Comparison of ENCODE assay signal across 22 mouse cellular contexts in genomic region chr19:25283665-25284064, GRCm38 (mm10). TPM values are rescaled to one million over a fixed set of nuclear protein-coding genes. Genes with fewer than 3 reads are reported as not detected.
DNase-seq lines count a peak whose midpoint lies in the region; ATAC-seq and TF ChIP-seq lines count a peak whose summit lies in the region.
"Had no signal": no experiment of that assay in that cellular context is flagged by ENCODE, and none has a peak within 500 bp of the region (broad histone marks: within the 10 kb centered on the region; RNA-seq: fewer than 3 reads in every experiment).

No protein-coding gene starts in this region.

- no peaks in the 10 kb centered on the region for H3K27me3 ChIP-seq in intestine, embryonic 15.5 days (replicated peaks)
- no peaks in the 10 kb centered on the region for H3K27me3 ChIP-seq in intestine, embryonic 16.5 days (replicated peaks; ENCODE audit: control insufficient read depth, insufficient read depth, low read length)
- H3K27me3 ChIP-seq in intestine, postnatal 0 days (replicated peaks; ENCODE audit: control insufficient read depth, insufficient read depth, low read length): no peaks in the 10 kb centered on the region
- H3K27me3 ChIP-seq in limb, embryonic 10.5 days (ENCODE audit: low read depth, poor library complexity, severe bottlenecking): no peaks in the 10 kb centered on the region
- H3K27me3 ChIP-seq: CH12.LX, Patski had no signal

- DNase-seq in limb, embryonic 10.5 days (ENCODE audit: low spot score): no peak
- no peak for DNase-seq in layer of hippocampus, adult 8-10 months (ENCODE audit: low spot score in 2 of 2)
- no peak for DNase-seq in right cerebral cortex, postnatal 36 days (ENCODE audit: low spot score in 2 of 2)
- DNase-seq: adrenal gland, adult 2 months; adrenal gland, adult 8-10 months; adrenal gland, postnatal 10 days; adrenal gland, postnatal 14 days; adrenal gland, postnatal 25 days; adrenal gland, postnatal 36 days; B cell, adult 2 months; cerebellum, adult 11 months; cerebellum, adult 11-12 months; cerebellum, adult 18-20 months had no signal

- H3K36me3 ChIP-seq in intestine, embryonic 15.5 days: no peaks in the 10 kb centered on the region
- no peaks in the 10 kb centered on the region for H3K36me3 ChIP-seq in intestine, embryonic 16.5 days (ENCODE audit: control insufficient read depth, insufficient read depth, low read length)
- H3K36me3 ChIP-seq in intestine, postnatal 0 days (ENCODE audit: control insufficient read depth, insufficient read depth): no peaks in the 10 kb centered on the region
- H3K36me3 ChIP-seq in limb, embryonic 10.5 days: no peaks in the 10 kb centered on the region
- H3K36me3 ChIP-seq: G1E had no signal

- no peak overlapping the region for H3K27ac ChIP-seq in intestine, embryonic 15.5 days
- H3K27ac ChIP-seq in intestine, embryonic 16.5 days (ENCODE audit: low read length): no peak overlapping the region
- H3K27ac ChIP-seq in intestine, postnatal 0 days (ENCODE audit: low read depth, low read length): no peak overlapping the region
- no peak overlapping the region for H3K27ac ChIP-seq in limb, embryonic 10.5 days

- H3K9ac ChIP-seq in intestine, embryonic 15.5 days: no peak overlapping the region
- H3K9ac ChIP-seq in intestine, embryonic 16.5 days (ENCODE audit: low read depth, low read length): no peak overlapping the region
- no peak overlapping the region for H3K9ac ChIP-seq in intestine, postnatal 0 days (ENCODE audit: low read depth, low read length)

- ATAC-seq in intestine, embryonic 15.5 days: peak; percentile 61
- ATAC-seq in intestine, embryonic 16.5 days: peak; percentile 77
- peak; percentile 83 for ATAC-seq in intestine, postnatal 0 days
- ATAC-seq: activated CD4-positive, CD25-positive, alpha-beta regulatory T cell, adult 4 months; CD4-positive, CD25-positive, alpha-beta regulatory T cell, adult 4 months; Patski had no signal

- no peak overlapping the region for H3K4me2 ChIP-seq in intestine, embryonic 15.5 days (replicated peaks)
- no peak overlapping the region for H3K4me2 ChIP-seq in intestine, embryonic 16.5 days (ENCODE audit: low read depth, low read length)
- no peak overlapping the region for H3K4me2 ChIP-seq in intestine, postnatal 0 days (replicated peaks; ENCODE audit: low read depth)

- TF ChIP-seq CTCF in intestine, postnatal 0 days (IDR thresholded peaks at IDR 0.05; ENCODE audit: low read depth): no peak

- H3K9me3 ChIP-seq in intestine, embryonic 15.5 days: no peaks in the 10 kb centered on the region
- no peaks in the 10 kb centered on the region for H3K9me3 ChIP-seq in intestine, embryonic 16.5 days (ENCODE audit: control insufficient read depth, low read length)
- no peaks in the 10 kb centered on the region for H3K9me3 ChIP-seq in intestine, postnatal 0 days (ENCODE audit: control insufficient read depth)
- H3K9me3 ChIP-seq in limb, embryonic 10.5 days (replicated peaks): no peaks in the 10 kb centered on the region

- 55% methylated on average over 2 of the region's 2 CpGs for WGBS in intestine, embryonic 15.5 days
- WGBS in intestine, embryonic 16.5 days: 70% methylated on average over 2 of the region's 2 CpGs
- 34% methylated on average over 2 of the region's 2 CpGs for WGBS in intestine, postnatal 0 days
- WGBS in limb, embryonic 10.5 days: 90% methylated on average over 2 of the region's 2 CpGs

- H3K4me1 ChIP-seq in intestine, embryonic 15.5 days (replicated peaks): no peaks in the 10 kb centered on the region
- no peaks in the 10 kb centered on the region for H3K4me1 ChIP-seq in intestine, embryonic 16.5 days (ENCODE audit: control insufficient read depth, insufficient read depth, low read length)
- no peaks in the 10 kb centered on the region for H3K4me1 ChIP-seq in intestine, postnatal 0 days (replicated peaks; ENCODE audit: control insufficient read depth, insufficient read depth, low read length)
- H3K4me1 ChIP-seq in limb, embryonic 10.5 days: peaks cover 15% of the 10 kb centered on the region

- H3K4me3 ChIP-seq in intestine, embryonic 15.5 days (replicated peaks): no peak overlapping the region
- H3K4me3 ChIP-seq in intestine, embryonic 16.5 days (ENCODE audit: low read length): no peak overlapping the region
- no peak overlapping the region for H3K4me3 ChIP-seq in intestine, postnatal 0 days (ENCODE audit: low read depth, low read length)
- H3K4me3 ChIP-seq in limb, embryonic 10.5 days: no peak overlapping the region

RNA-seq across cellular contexts. Expression of gene Kank1, which starts 46.9 kb away (rescaled TPM):
- 17.0 and 18.8 TPM in 2 replicates for polyA plus RNA-seq in intestine, embryonic 15.5 days (2015; fragmentation: Nextera tagmentation; extraction: Ambion mirVana)
- 15.5 and 16.1 TPM in 2 replicates for polyA plus RNA-seq in intestine, embryonic 16.5 days (2015; fragmentation: Nextera tagmentation; extraction: Ambion mirVana)
- polyA plus RNA-seq in intestine, postnatal 0 days (2015; fragmentation: Nextera tagmentation; extraction: Ambion mirVana): 6.0 and 6.9 TPM in 2 replicates
- polyA plus RNA-seq in limb, embryonic 10.5 days (2016; fragmentation: Nextera tagmentation; extraction: Ambion mirVana): 16.9 and 33.7 TPM in 2 replicates
- total RNA-seq in layer of hippocampus, adult 8-10 months (2022): 10 to 100 TPM; 16.3 to 18.5 (median 17.4) TPM
- total RNA-seq: MEL had no signal
- polyA plus RNA-seq: activated CD4-positive, CD25-positive, alpha-beta regulatory T cell, adult 4 months; CD4-positive, CD25-positive, alpha-beta regulatory T cell, adult 4 months; G1E had no signal
